Mouse (Mus musculus): ENCODE measurements at regions not wholly inside any gene's neighbourhood (a gene's known extent, or its start where the extent isn't known, plus 50 kb on each side); places are given as distances from the start of the nearest gene placed in this dataset.

- DNase-seq (ENCODE audit: low read depth) = no peak
Measured at GRCm38 (mm10) chr11:8377301-8377700, 287.0 kb downstream of the Tns3 start.

DNA sequence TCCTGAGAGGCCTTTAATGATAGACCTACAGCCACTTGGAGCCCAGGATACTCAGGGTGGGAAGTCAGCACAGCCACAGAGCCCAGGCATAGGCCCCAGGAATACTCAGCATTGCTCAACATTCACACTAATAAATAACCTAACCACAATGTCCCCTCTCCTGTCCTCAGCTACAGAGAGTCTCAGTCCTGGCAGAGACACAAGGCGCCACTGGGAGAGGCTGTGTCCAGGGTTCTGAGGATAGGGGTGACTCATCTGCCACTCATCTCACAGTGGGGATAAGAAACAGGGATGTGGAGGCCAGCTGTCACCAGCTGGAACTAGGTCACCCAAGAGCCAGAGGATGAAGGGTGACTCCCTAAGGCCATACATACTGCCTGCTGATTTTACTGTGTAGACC is 298.8 kb downstream of the Tns3 start:
- DNase-seq (ENCODE audit: low read depth) = no peak

- no peak for DNase-seq (ENCODE audit: low read depth)
Measured at GRCm38 (mm10) chr11:8364703-8365433, 299.5 kb downstream of the Tns3 start.

GRCm38 (mm10) chr11:8344938-8345337 is 319.4 kb downstream of the Tns3 start:
- no peak for DNase-seq (ENCODE audit: low read depth)

DNA sequence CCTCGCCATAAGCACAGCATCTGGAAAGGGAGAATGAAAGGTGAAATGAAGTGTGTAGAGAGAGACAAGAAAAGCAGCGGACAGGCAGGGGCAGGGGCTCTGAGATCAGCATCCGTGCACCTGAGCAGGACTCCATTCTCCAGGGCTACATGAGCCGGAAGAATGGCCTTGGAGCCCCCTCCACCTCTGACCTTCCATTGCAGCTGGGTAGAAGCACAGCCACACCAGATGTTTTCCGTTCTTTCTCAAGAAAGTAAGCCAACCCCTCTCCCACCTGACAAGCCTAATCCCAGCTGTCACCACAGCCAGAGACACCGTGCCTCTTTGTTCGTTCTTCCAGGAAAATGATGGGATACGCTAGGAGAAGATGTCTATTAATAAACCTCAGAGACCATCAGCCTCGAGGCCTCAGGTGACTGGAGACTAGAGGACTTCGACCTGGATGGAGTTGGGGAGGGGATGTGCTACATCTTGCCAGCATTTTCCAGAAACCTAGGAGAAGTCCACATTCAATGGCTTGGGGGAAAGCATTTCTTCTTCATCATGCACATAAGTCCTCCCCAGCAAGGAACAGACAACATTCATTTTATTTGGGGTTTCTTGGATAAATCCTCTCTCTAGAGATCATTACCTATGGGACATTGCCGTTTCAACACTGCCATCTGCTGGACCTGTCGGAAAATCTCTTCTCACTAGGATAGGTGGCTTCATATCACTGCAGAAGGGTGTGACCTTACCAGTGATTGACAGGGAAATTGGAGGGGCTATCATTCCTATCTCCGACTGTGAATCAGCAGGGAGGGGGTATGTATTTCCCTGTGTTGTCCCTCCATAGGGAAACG is 361.8 kb downstream of the Tns3 start:
- DNase-seq (ENCODE audit: low read depth) = peak; percentile 3

- no peak for DNase-seq (ENCODE audit: low read depth)
Measured at GRCm38 (mm10) chr11:8297462-8297861, 366.9 kb downstream of the Tns3 start.

DNA sequence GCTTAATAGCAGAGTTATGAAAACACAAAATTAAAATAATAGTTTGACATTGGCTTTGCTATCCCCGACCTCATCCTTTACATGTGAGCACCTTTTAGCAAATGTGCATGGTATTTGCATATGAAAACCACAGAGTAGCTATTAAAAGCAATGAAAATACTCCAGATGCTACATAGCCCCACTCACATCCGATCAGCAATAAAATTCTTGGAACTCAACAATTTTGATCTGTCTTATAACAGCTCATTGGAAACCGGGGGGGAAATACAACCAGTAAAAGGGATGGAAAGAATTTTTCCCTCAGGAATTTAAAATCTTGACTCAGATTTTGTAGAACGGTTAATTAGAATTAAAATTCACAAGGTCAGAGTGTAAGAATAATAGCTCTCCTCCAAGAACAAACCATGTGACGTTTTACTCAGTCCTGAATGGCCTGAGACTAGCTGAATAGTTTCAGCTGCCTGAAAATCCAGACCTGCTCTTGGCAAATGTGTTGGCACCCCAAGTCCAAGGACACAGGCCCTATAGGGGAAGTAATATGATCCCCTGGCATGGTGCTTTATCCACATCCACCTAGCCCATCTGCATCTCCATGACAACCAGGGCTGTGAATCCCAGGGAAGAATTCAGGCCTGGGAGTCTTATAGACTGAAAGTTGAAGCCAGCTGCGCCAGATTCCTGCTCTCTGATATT is 370.9 kb downstream of the Tns3 start:
- DNase-seq (ENCODE audit: low read depth) = no peak

GRCm38 (mm10) chr11:8285271-8285670 is 379.1 kb downstream of the Tns3 start:
- no peak for DNase-seq (ENCODE audit: low read depth)

GRCm38 (mm10) chr11:8275203-8275602 is 389.1 kb downstream of the Tns3 start:
- DNase-seq (ENCODE audit: low read depth) = no peak

- DNase-seq (ENCODE audit: low read depth) = no peak
Measured at GRCm38 (mm10) chr11:8269171-8269570, 395.2 kb downstream of the Tns3 start.

- DNase-seq (ENCODE audit: low read depth) = no peak
Measured at GRCm38 (mm10) chr11:8254036-8254435, 410.3 kb downstream of the Tns3 start.

GRCm38 (mm10) chr11:8251360-8251759 is 413.0 kb downstream of the Tns3 start:
- DNase-seq (ENCODE audit: low read depth) = no peak

DNA sequence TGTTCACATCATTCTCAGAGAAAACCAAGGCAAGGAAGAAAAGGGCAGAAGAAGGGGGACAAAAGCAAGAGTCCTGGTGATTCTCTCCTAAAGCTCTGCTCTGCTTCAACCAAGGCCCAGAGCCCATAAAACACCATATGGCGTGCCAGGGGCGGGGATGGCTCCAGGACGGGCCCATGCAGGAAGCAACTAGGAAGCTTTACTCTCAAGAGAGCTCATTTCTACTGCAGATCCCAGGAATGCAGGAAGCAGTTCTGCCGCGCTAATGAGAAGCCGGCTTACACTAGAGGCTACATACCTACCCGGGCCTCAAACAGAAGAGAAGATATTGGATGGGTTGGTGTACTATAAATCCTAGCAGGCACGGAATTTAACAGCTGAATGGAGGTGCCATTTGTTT is 414.9 kb downstream of the Tns3 start:
- no peak for DNase-seq (ENCODE audit: low read depth)

DNA sequence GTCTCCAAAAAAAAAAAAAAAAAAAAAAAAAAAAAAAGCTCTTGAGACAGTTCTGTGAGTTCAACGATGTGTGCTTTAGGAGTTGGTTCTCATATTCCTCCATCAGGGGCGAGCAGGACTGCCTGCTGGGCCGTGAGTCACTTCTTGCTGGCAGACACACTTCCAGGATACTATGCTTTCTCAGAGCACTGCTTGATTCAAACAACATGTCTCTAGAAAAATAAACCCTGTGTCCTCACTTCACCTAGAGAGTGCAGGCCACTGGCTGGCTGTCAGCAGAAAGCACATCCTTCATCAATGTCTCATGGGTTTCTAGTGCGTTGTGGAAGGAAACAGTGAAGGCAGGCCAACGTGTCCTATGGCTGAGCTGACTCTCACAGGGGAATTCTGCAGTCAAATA is 416.8 kb downstream of the Tns3 start:
- DNase-seq (ENCODE audit: low read depth) = no peak

DNA sequence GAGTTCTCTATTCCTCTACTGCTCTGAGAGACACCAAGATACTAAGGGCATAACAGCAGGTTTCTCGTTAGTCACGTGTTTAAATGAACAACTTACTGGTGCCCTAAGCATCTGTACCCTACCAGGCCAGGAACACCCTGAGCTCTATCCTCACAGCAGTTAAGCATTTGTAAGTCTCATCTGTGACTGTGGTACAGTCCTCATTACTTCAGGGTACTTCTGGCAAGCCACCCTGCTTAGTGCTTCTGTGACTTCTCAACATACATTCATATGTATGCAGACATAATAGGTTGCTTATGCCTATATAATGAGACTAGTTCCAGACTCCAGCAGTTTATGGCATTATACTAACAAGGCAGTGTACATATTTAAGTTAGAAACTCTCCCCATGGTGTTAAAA is 417.3 kb downstream of the Tns3 start:
- DNase-seq (ENCODE audit: low read depth) = no peak

DNA sequence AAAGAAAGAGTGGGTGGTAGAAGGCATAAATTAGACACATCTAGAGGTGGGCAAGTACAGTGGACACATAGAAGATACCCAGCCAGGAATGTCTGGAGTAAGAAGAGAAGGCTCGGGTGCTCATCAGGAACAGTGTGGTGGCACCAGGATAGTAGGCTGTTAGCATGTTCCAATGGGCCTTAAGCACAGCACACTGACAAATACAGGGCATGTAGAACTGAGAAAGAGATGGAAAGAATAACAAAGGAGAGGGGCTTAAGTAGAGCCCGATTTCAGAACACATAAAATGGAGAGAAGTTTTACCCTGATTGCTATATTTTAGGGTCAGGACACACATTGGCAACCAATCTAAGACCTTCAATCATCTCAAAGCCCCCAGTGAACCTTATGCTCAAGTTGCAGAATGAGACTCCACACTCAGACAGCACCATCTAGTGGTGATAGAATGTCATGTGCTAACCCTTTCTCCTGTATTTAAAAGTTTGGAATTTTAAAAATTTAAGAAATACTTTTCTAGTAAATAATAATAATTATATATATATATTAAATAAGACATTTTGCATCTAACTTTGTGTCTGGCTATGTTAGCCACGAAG is 418.8 kb downstream of the Tns3 start:
- DNase-seq (ENCODE audit: low read depth) = peak; percentile 4

GRCm38 (mm10) chr11:8238498-8238897 is 425.8 kb downstream of the Tns3 start:
- no peak for DNase-seq (ENCODE audit: low read depth)

DNA sequence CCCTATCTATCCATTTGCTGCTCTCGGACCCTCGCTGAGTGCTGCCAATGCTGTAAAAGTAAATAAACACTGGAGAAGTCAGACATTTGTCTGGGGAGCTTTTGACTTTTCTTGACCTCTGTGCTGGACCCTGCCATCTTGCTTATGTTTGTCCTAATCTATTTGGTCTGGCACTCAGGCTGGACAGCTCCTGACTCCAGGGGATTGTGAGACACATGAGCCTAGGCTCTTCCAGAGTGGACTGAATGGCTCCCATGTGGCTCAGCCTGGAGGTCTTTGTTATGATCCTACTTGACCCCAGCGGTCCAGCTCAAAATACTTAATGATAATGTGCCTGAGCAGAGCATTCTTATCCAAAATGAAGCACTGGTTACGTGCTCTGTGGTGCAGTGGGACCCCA is 426.8 kb downstream of the Tns3 start:
- DNase-seq (ENCODE audit: low read depth) = no peak

GRCm38 (mm10) chr11:8236056-8236455 is 428.3 kb downstream of the Tns3 start:
- no peak for DNase-seq (ENCODE audit: low read depth)

DNA sequence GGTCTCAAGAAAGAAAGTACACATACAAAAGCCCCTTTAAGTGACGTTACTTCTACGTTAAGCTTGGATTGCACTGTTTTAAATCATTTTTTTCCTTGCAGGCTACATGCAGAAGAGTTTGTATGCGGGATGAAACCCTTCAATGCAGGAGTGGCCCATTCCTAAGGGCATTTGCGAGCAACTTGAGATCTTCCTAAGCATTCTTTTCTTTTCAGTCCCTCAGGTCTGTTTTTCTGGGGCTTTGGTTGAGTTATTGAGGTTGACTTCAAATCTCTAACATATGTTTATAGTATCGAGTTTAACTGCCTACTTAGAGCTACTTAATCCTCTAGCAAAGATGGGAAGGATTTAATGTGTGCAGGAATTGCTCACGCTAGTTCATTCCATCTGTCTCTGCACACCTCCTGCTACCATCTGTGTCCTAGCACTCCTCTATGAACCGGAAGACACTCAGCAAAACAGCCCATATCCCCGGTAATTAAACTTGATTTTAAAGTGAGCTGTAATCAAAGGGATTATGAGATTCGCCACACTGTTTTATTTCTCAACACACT is 431.6 kb downstream of the Tns3 start:
- DNase-seq (ENCODE audit: low read depth) = no peak

DNA sequence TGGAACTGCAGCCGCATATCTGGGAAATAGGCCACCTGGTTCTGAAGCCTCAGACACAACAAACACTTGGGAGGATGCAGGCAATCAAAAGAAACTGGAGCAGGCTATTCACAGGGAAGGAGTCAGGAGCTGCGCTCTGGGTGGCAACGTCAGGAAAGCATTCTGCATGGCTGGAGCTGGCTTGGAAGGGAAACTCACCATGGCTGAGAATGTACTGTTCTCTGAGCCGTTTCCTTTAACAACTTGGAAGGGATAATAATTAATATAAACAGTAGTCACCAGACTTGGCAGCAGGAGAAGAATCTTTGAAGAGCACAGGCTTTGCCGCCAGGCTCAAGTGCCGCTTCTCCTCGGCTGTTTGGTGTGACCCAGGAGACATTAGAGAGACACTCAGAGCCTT is 434.5 kb downstream of the Tns3 start:
- no peak for DNase-seq (ENCODE audit: low read depth)

- no peak for DNase-seq (ENCODE audit: low read depth)
Measured at GRCm38 (mm10) chr11:8227772-8228425, 436.4 kb downstream of the Tns3 start.

Measured in induced T-regulatory cell, adult 2 months (primary cell).